Mouse (Mus musculus) kidney, embryonic 16.5 days (tissue): ENCODE data around the gene Klf15. TPM values are rescaled to one million over a fixed set of nuclear protein-coding genes. Genes with fewer than 3 reads are reported as not detected.

Experiments
- ATAC-seq: fragments of 200-750 bp; cut with Nextera tagmentation; 2 replicates; pipeline ENCODE4 v1.8.0; 2017; ENCODE audit warnings: moderate TSS enrichment; ENCODE audit not compliant: low FRiP score, low TSS enrichment
- H3K27ac ChIP-seq: fragments of 300-500 bp; sonication (generic); 2 replicates; pipeline ENCODE4 v1.5.1; 2014; ENCODE audit warnings: low read length
- H3K27me3 ChIP-seq: fragments of 300-500 bp; sonication (generic); 2 replicates; pipeline ENCODE4 v1.6.1; 2014; ENCODE audit warnings: low read length, control low read depth, mixed read lengths; ENCODE audit not compliant: insufficient read depth
- H3K36me3 ChIP-seq: fragments of 300-500 bp; sonication (generic); 2 replicates; pipeline ENCODE4 v1.6.1; 2014; ENCODE audit warnings: low read length, control low read depth, mixed read lengths; ENCODE audit not compliant: insufficient read depth
- H3K4me1 ChIP-seq: fragments of 300-500 bp; sonication (generic); 2 replicates; pipeline ENCODE4 v1.6.1; 2014; ENCODE audit warnings: low read length, control low read depth, mixed read lengths; ENCODE audit not compliant: insufficient read depth
- H3K4me2 ChIP-seq: fragments of 300-500 bp; sonication (generic); replicated peaks from 2 replicates; pipeline ENCODE4 v1.6.1; 2014; ENCODE audit warnings: low read depth, low read length
- H3K4me3 ChIP-seq: fragments of 300-500 bp; sonication (generic); 2 replicates; pipeline ENCODE4 v1.5.1; 2014; ENCODE audit warnings: mild to moderate bottlenecking, low read length
- H3K9ac ChIP-seq: fragments of 300-500 bp; sonication (generic); replicated peaks from 2 replicates; pipeline ENCODE4 v1.6.1; 2014; ENCODE audit warnings: low read length
- H3K9me3 ChIP-seq: fragments of 300-500 bp; sonication (generic); 2 replicates; pipeline ENCODE4 v1.6.1; 2016; ENCODE audit warnings: low read length, control low read depth
- whole genome bisulfite sequencing: fragments of 180-500 bp; shearing (Covaris S2); extraction: QIAGEN DNeasy Blood & Tissue Kit; methylation state at CpG from one replicate; pipeline ENCODE4 v1.1.7; 2014; 5-methylcytosine and 5-hydroxymethylcytosine counted together
- polyA plus RNA-seq: library from polyadenylated mRNA; unstranded; fragments of >200 nt; fragmentation: Nextera tagmentation; extraction: Ambion mirVana; gene quantifications from 2 replicates; pipeline ENCODE4 v1.2.1, GENCODE M21; 2015

The Klf15 gene
- polyA plus RNA-seq, 1 experiment from 2014 or later: 16.1 TPM

GRCm38 (mm10) chr6:90513074-90513856 is 50.9 kb downstream of the Klf15 start:
- peak; percentile 10; the same call in 1 of the 2 replicates for ATAC-seq
- Histone ChIP-seq H3K4me2 (no peak overlapping the region), H3K4me1 (peaks cover 5% of the 10 kb centered on the region; the same call in 1 of the 2 replicates), H3K9me3 (no peaks in the 10 kb centered on the region), H3K4me3 (no peak overlapping the region), H3K9ac (no peak overlapping the region), H3K27me3 (no peaks in the 10 kb centered on the region), H3K36me3 (no peaks in the 10 kb centered on the region), H3K27ac (no peak overlapping the region)
- 67% methylated on average over 5 of the region's 5 CpGs for whole genome bisulfite sequencing

DNA sequence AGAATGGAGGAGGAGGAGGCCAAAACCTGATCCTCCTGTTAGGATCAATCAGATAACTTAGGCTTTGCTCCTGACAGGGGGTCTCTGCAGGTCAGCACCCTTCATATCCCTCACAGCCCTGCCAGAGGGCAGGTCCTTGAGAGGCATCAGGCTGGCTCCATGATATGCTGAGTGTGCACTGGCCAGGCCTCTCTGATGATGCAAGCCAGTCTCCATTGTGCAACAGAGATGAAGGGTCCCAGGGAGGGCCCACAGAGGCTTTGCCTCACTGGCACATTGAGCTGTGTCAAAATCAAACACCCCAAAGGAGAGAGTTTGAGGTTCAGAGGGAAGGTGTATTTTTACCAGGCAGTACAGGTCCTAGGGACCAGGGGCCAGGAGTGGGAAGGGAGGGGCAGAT is 52.0 kb downstream of the Klf15 start:
- ATAC-seq: no peak
- no peak overlapping the region for H3K4me2 ChIP-seq
- no peaks in the 10 kb centered on the region for H3K9me3 ChIP-seq
- no peak overlapping the region for H3K9ac ChIP-seq
- H3K4me1 ChIP-seq: peaks cover 2% of the 10 kb centered on the region; the same call in 1 of the 2 replicates
- no peaks in the 10 kb centered on the region for H3K36me3 ChIP-seq
- no peak overlapping the region for H3K27ac ChIP-seq
- H3K4me3 ChIP-seq: no peak overlapping the region
- no peaks in the 10 kb centered on the region for H3K27me3 ChIP-seq

GRCm38 (mm10) chr6:90514883-90515405 is 52.6 kb downstream of the Klf15 start:
- Histone ChIP-seq H3K9ac (no peak overlapping the region), H3K4me1 (peaks cover 2% of the 10 kb centered on the region; the same call in 1 of the 2 replicates), H3K4me3 (no peak overlapping the region), H3K4me2 (no peak overlapping the region), H3K27ac (no peak overlapping the region), H3K27me3 (no peaks in the 10 kb centered on the region), H3K9me3 (no peaks in the 10 kb centered on the region), H3K36me3 (no peaks in the 10 kb centered on the region)
- WGBS: 38% methylated on average over 4 of the region's 4 CpGs
- ATAC-seq: peak; percentile 69

- Histone ChIP-seq H3K9ac (no peak overlapping the region), H3K36me3 (no peaks in the 10 kb centered on the region), H3K9me3 (no peaks in the 10 kb centered on the region), H3K4me1 (peaks cover 2% of the 10 kb centered on the region; the same call in 1 of the 2 replicates), H3K27ac (no peak overlapping the region), H3K4me2 (no peak overlapping the region), H3K4me3 (no peak overlapping the region), H3K27me3 (no peaks in the 10 kb centered on the region)
- ATAC-seq: no peak
- 47% methylated on average over 3 of the region's 3 CpGs for WGBS
Observed at GRCm38 (mm10) chr6:90518892-90519291, 56.5 kb downstream of the Klf15 start.

GRCm38 (mm10) chr6:90519375-90519774 is 57.0 kb downstream of the Klf15 start:
- WGBS: 45% methylated on average over 5 of the region's 5 CpGs
- Histone ChIP-seq H3K36me3 (no peaks in the 10 kb centered on the region), H3K27ac (no peak overlapping the region), H3K4me3 (no peak overlapping the region), H3K9me3 (no peaks in the 10 kb centered on the region), H3K4me1 (peaks cover 2% of the 10 kb centered on the region; the same call in 1 of the 2 replicates), H3K27me3 (no peaks in the 10 kb centered on the region), H3K4me2 (no peak overlapping the region), H3K9ac (no peak overlapping the region)
- no peak for ATAC-seq

Other genes with a start within 250 kb of the Klf15 start
- gene Vmn1r53, start 238.1 kb upstream of the Klf15 start, polyA plus RNA-seq: not detected in 2 replicates
- not detected in 2 replicates for gene Vmn1r54, start 216.3 kb upstream of the Klf15 start, polyA plus RNA-seq
- gene BC048671, start 161.4 kb upstream of the Klf15 start, polyA plus RNA-seq: not detected in 2 replicates
- gene Chst13, start 137.4 kb upstream of the Klf15 start, polyA plus RNA-seq: 5.8 and 6.7 TPM in 2 replicates
- 0.15 and 0.19 TPM in 2 replicates for gene Uroc1, start 129.3 kb upstream of the Klf15 start, polyA plus RNA-seq
- gene Zxdc, start 93.1 kb upstream of the Klf15 start, polyA plus RNA-seq: 6.4 and 7.5 TPM in 2 replicates
- gene Cfap100, start 33.8 kb upstream of the Klf15 start, polyA plus RNA-seq: 0.49 and 0.62 TPM in 2 replicates
- 21.1 and 23.4 TPM in 2 replicates for gene Aldh1l1, start 23.9 kb downstream of the Klf15 start, polyA plus RNA-seq
- 6.7 and 7.2 TPM in 2 replicates for gene Slc41a3, start 142.1 kb downstream of the Klf15 start, polyA plus RNA-seq